Mouse (Mus musculus): Measurements from ENCODE around the gene Ifi206. TPM values are rescaled to one million over a fixed set of nuclear protein-coding genes. Genes with fewer than 3 reads are reported as not detected.
"Not testable (repeated sequence)": the region's sequence is repeated elsewhere in the genome, so short reads cannot be mapped to it uniquely, and the experiment has no call there.

The Ifi206 gene
- polyA plus RNA-seq (2012; rRNA removed): 0.05 TPM in 1 of 2 replicates, not detected in the other

GRCm38 (mm10) chr1:173490812-173491480 lies at the start of gene Ifi206:
Gene Ifi206 (minus strand): TSS chr1:173491041.
- not testable (repeated sequence) for DNase-seq (ENCODE audit: low read depth)

- not testable (repeated sequence) for DNase-seq (ENCODE audit: low read depth)
Measured at GRCm38 (mm10) chr1:173535791-173536190, 45.0 kb upstream of the Ifi206 start, which contains the start of gene Ifi214. Gene Ifi214 (minus strand): TSS chr1:173535957.

- no peak for TF ChIP-seq POLR2A (IDR thresholded peaks at IDR 0.05; ENCODE audit: borderline replicate concordance, extremely low read depth, insufficient read depth, insufficient read length, poor library complexity, severe bottlenecking)
- no peak for TF ChIP-seq CTCF (IDR thresholded peaks at IDR 0.05; ENCODE audit: borderline replicate concordance, extremely low read depth, insufficient read depth, insufficient read length)
- no peak for DNase-seq (ENCODE audit: low read depth)
Measured at GRCm38 (mm10) chr1:173521452-173521851, 30.6 kb upstream of the Ifi206 start.

GRCm38 (mm10) chr1:173510595-173510994 lies 19.8 kb upstream of the Ifi206 start:
- DNase-seq (ENCODE audit: low read depth): not testable (repeated sequence)

GRCm38 (mm10) chr1:173491483-173491882 lies 642 bp upstream of the Ifi206 start:
- not testable (repeated sequence) for DNase-seq (ENCODE audit: low read depth)

GRCm38 (mm10) chr1:173481182-173481574 lies 9.7 kb downstream of the Ifi206 start:
- not testable (repeated sequence) for DNase-seq (ENCODE audit: low read depth)

GRCm38 (mm10) chr1:173480399-173481181 lies 10.3 kb downstream of the Ifi206 start:
- not testable (repeated sequence) for DNase-seq (ENCODE audit: low read depth)

GRCm38 (mm10) chr1:173456761-173457160 lies 34.1 kb downstream of the Ifi206 start:
- DNase-seq (ENCODE audit: low read depth): no peak
- TF ChIP-seq CTCF (IDR thresholded peaks at IDR 0.05; ENCODE audit: borderline replicate concordance, extremely low read depth, insufficient read depth, insufficient read length): no peak
- no peak for TF ChIP-seq POLR2A (IDR thresholded peaks at IDR 0.05; ENCODE audit: borderline replicate concordance, extremely low read depth, insufficient read depth, insufficient read length, poor library complexity, severe bottlenecking)

GRCm38 (mm10) chr1:173456139-173456754 lies 34.6 kb downstream of the Ifi206 start:
- no peak for TF ChIP-seq POLR2A (IDR thresholded peaks at IDR 0.05; ENCODE audit: borderline replicate concordance, extremely low read depth, insufficient read depth, insufficient read length, poor library complexity, severe bottlenecking)
- peak; percentile 74 for TF ChIP-seq CTCF (IDR thresholded peaks at IDR 0.05; ENCODE audit: borderline replicate concordance, extremely low read depth, insufficient read depth, insufficient read length)
- DNase-seq (ENCODE audit: low read depth): peak; percentile 78

GRCm38 (mm10) chr1:173451665-173452064 lies 39.2 kb downstream of the Ifi206 start:
- no peak for DNase-seq (ENCODE audit: low read depth)
- TF ChIP-seq CTCF (IDR thresholded peaks at IDR 0.05; ENCODE audit: borderline replicate concordance, extremely low read depth, insufficient read depth, insufficient read length) (no peak), POLR2A (IDR thresholded peaks at IDR 0.05; ENCODE audit: borderline replicate concordance, extremely low read depth, insufficient read depth, insufficient read length, poor library complexity, severe bottlenecking) (no peak)

- TF ChIP-seq CTCF (IDR thresholded peaks at IDR 0.05; ENCODE audit: borderline replicate concordance, extremely low read depth, insufficient read depth, insufficient read length): no peak
- no peak for TF ChIP-seq POLR2A (IDR thresholded peaks at IDR 0.05; ENCODE audit: borderline replicate concordance, extremely low read depth, insufficient read depth, insufficient read length, poor library complexity, severe bottlenecking)
- no peak for DNase-seq (ENCODE audit: low read depth)
Measured at GRCm38 (mm10) chr1:173450621-173451020, 40.2 kb downstream of the Ifi206 start.

GRCm38 (mm10) chr1:173447067-173447466 lies 43.8 kb downstream of the Ifi206 start:
- TF ChIP-seq POLR2A (IDR thresholded peaks at IDR 0.05; ENCODE audit: borderline replicate concordance, extremely low read depth, insufficient read depth, insufficient read length, poor library complexity, severe bottlenecking) (no peak), CTCF (IDR thresholded peaks at IDR 0.05; ENCODE audit: borderline replicate concordance, extremely low read depth, insufficient read depth, insufficient read length) (no peak)
- DNase-seq (ENCODE audit: low read depth): no peak

- no peak for TF ChIP-seq CTCF (IDR thresholded peaks at IDR 0.05; ENCODE audit: borderline replicate concordance, extremely low read depth, insufficient read depth, insufficient read length)
- no peak for TF ChIP-seq POLR2A (IDR thresholded peaks at IDR 0.05; ENCODE audit: borderline replicate concordance, extremely low read depth, insufficient read depth, insufficient read length, poor library complexity, severe bottlenecking)
- DNase-seq (ENCODE audit: low read depth): no peak
Measured at GRCm38 (mm10) chr1:173443061-173443460, 47.8 kb downstream of the Ifi206 start.

Measured in brain, embryonic 14.5 days (tissue).